Mouse (Mus musculus): ENCODE results near the gene Dpf3. TPM values are rescaled to one million over a fixed set of nuclear protein-coding genes. Genes with fewer than 3 reads are reported as not detected.
A peak's percentile ranks its signal among the peaks of the same experiment; 100 is the strongest.

Dpf3 gene
- polyA plus RNA-seq, 1 experiment from 2014 or later, result 4.2 TPM

GRCm38 (mm10) chr12:83387554-83387953 is 100.0 kb downstream of the Dpf3 start:
- Histone ChIP-seq H3K4me3 (replicated peaks; ENCODE audit: low read length) (no peak overlapping the region), H3K4me2 (ENCODE audit: low read depth, low read length) (no peak overlapping the region), H3K27ac (ENCODE audit: low read length) (no peak overlapping the region), H3K36me3 (ENCODE audit: control insufficient read depth, insufficient read depth, low read length) (no peaks in the 10 kb centered on the region), H3K27me3 (ENCODE audit: control insufficient read depth, insufficient read depth, low read length) (no peaks in the 10 kb centered on the region), H3K4me1 (ENCODE audit: control insufficient read depth, insufficient read depth, low read length) (no peaks in the 10 kb centered on the region), H3K9ac (ENCODE audit: low read length) (no peak overlapping the region), H3K9me3 (replicated peaks; ENCODE audit: control insufficient read depth, low read length) (no peaks in the 10 kb centered on the region)
- ATAC-seq (ENCODE audit: insufficient read depth, low FRiP score), result no peak
- 38% methylated on average over 3 of the region's 3 CpGs for WGBS

GRCm38 (mm10) chr12:83381072-83381471 is 106.4 kb downstream of the Dpf3 start:
- Histone ChIP-seq H3K27ac (ENCODE audit: low read length) (no peak overlapping the region), H3K9me3 (replicated peaks; ENCODE audit: control insufficient read depth, low read length) (no peaks in the 10 kb centered on the region), H3K4me1 (ENCODE audit: control insufficient read depth, insufficient read depth, low read length) (no peaks in the 10 kb centered on the region), H3K9ac (ENCODE audit: low read length) (no peak overlapping the region), H3K4me3 (replicated peaks; ENCODE audit: low read length) (no peak overlapping the region), H3K27me3 (ENCODE audit: control insufficient read depth, insufficient read depth, low read length) (no peaks in the 10 kb centered on the region), H3K4me2 (ENCODE audit: low read depth, low read length) (no peak overlapping the region), H3K36me3 (ENCODE audit: control insufficient read depth, insufficient read depth, low read length) (no peaks in the 10 kb centered on the region)
- no peak for ATAC-seq (ENCODE audit: insufficient read depth, low FRiP score)
- 72% methylated on average over 6 of the region's 7 CpGs for WGBS

GRCm38 (mm10) chr12:83380016-83380415 is 107.5 kb downstream of the Dpf3 start:
- no peak overlapping the region for H3K27ac ChIP-seq (ENCODE audit: low read length)
- no peak overlapping the region for H3K9ac ChIP-seq (ENCODE audit: low read length)
- no peak overlapping the region for H3K4me2 ChIP-seq (ENCODE audit: low read depth, low read length)
- H3K9me3 ChIP-seq (replicated peaks; ENCODE audit: control insufficient read depth, low read length), result no peaks in the 10 kb centered on the region
- no peaks in the 10 kb centered on the region for H3K4me1 ChIP-seq (ENCODE audit: control insufficient read depth, insufficient read depth, low read length)
- ATAC-seq (ENCODE audit: insufficient read depth, low FRiP score), result no peak
- H3K4me3 ChIP-seq (replicated peaks; ENCODE audit: low read length), result no peak overlapping the region
- no peaks in the 10 kb centered on the region for H3K36me3 ChIP-seq (ENCODE audit: control insufficient read depth, insufficient read depth, low read length)
- WGBS, result 43% methylated on average over 3 of the region's 3 CpGs
- H3K27me3 ChIP-seq (ENCODE audit: control insufficient read depth, insufficient read depth, low read length), result no peaks in the 10 kb centered on the region

DNA sequence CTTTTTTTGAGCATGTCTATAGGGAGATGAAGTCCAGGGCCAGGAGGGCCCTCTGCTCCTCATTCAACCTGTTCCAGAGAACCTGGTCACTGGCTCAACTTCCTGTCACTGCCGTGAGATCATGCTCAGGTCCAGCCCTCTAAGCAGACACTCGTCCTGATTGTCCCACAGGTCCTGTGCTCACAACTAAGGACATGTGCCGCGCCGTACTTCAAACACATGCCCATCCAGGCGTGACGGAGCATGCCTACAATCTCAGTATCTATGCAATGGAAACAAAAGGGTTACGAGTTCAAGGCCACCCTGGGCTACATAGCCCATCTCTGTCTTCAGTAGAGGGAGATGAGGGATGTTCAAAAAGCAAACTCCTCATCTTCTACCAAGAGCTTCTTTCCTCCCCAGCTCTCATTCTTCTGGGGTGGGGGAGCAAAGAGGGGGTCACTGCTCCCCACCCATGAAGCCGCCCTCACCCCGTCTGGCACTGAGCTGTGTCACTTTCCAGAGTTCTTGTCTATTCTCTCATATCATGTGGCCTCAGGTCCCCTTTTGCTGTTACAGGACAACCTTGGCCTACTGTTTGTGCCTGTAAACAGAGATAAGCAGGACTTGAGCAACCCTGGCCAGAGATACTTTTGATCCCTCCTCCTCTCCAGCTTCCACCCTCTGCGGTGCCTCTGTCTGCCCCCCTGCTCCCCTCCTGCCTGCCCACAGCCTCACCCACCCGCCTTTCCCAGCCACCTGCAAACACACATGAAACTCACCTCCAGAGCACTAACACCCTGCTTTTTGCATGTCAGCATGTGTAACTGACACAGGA is 112.3 kb downstream of the Dpf3 start:
- Histone ChIP-seq H3K36me3 (ENCODE audit: control insufficient read depth, insufficient read depth, low read length) (no peaks in the 10 kb centered on the region), H3K4me1 (ENCODE audit: control insufficient read depth, insufficient read depth, low read length) (no peaks in the 10 kb centered on the region), H3K9me3 (replicated peaks; ENCODE audit: control insufficient read depth, low read length) (no peaks in the 10 kb centered on the region), H3K4me2 (ENCODE audit: low read depth, low read length) (no peak overlapping the region), H3K27me3 (ENCODE audit: control insufficient read depth, insufficient read depth, low read length) (no peaks in the 10 kb centered on the region), H3K27ac (ENCODE audit: low read length) (no peak overlapping the region), H3K4me3 (replicated peaks; ENCODE audit: low read length) (no peak overlapping the region), H3K9ac (ENCODE audit: low read length) (no peak overlapping the region)
- peak; percentile 74; the same call in 1 of the 2 replicates for ATAC-seq (ENCODE audit: insufficient read depth, low FRiP score)
- 67% methylated on average over 12 of the region's 12 CpGs for WGBS

GRCm38 (mm10) chr12:83373081-83373480 is 114.4 kb downstream of the Dpf3 start:
- H3K27me3 ChIP-seq (ENCODE audit: control insufficient read depth, insufficient read depth, low read length), result no peaks in the 10 kb centered on the region
- no peak for ATAC-seq (ENCODE audit: insufficient read depth, low FRiP score)
- H3K4me1 ChIP-seq (ENCODE audit: control insufficient read depth, insufficient read depth, low read length), result no peaks in the 10 kb centered on the region
- H3K36me3 ChIP-seq (ENCODE audit: control insufficient read depth, insufficient read depth, low read length), result no peaks in the 10 kb centered on the region
- no peak overlapping the region for H3K9ac ChIP-seq (ENCODE audit: low read length)
- 71% methylated on average over 7 of the region's 7 CpGs for WGBS
- no peak overlapping the region for H3K4me3 ChIP-seq (replicated peaks; ENCODE audit: low read length)
- H3K9me3 ChIP-seq (replicated peaks; ENCODE audit: control insufficient read depth, low read length), result no peaks in the 10 kb centered on the region
- no peak overlapping the region for H3K4me2 ChIP-seq (ENCODE audit: low read depth, low read length)
- H3K27ac ChIP-seq (ENCODE audit: low read length), result no peak overlapping the region

DNA sequence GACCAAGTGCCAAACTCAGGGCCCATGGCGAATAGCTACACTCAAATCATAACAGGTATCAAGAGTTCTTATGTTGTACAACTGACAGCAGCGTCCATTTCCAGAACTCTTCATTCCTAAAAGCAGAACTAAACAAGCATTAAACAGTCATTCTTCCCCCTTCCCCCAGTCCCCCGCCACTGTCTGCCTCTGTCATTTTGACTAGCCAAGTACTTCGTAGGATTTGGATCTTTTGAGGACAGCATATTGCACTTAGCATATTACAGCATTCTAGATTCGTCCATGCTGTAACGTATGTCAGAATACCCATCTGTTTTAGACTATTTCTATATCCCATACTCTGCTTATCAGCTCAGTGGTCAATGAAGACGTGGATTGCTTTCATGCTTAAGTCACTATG is 115.2 kb downstream of the Dpf3 start:
- Histone ChIP-seq H3K27me3 (ENCODE audit: control insufficient read depth, insufficient read depth, low read length) (no peaks in the 10 kb centered on the region), H3K36me3 (ENCODE audit: control insufficient read depth, insufficient read depth, low read length) (no peaks in the 10 kb centered on the region), H3K4me2 (ENCODE audit: low read depth, low read length) (no peak overlapping the region), H3K9me3 (replicated peaks; ENCODE audit: control insufficient read depth, low read length) (no peaks in the 10 kb centered on the region), H3K4me3 (replicated peaks; ENCODE audit: low read length) (no peak overlapping the region), H3K4me1 (ENCODE audit: control insufficient read depth, insufficient read depth, low read length) (no peaks in the 10 kb centered on the region), H3K9ac (ENCODE audit: low read length) (no peak overlapping the region), H3K27ac (ENCODE audit: low read length) (no peak overlapping the region)
- ATAC-seq (ENCODE audit: insufficient read depth, low FRiP score), result no peak
- WGBS, result 86% methylated on average over 7 of the region's 7 CpGs

GRCm38 (mm10) chr12:83370221-83370620 is 117.3 kb downstream of the Dpf3 start:
- ATAC-seq (ENCODE audit: insufficient read depth, low FRiP score), result no peak
- H3K4me1 ChIP-seq (ENCODE audit: control insufficient read depth, insufficient read depth, low read length), result no peaks in the 10 kb centered on the region
- WGBS, result 87% methylated on average over 11 of the region's 11 CpGs
- H3K4me3 ChIP-seq (replicated peaks; ENCODE audit: low read length), result no peak overlapping the region
- H3K4me2 ChIP-seq (ENCODE audit: low read depth, low read length), result no peak overlapping the region
- H3K36me3 ChIP-seq (ENCODE audit: control insufficient read depth, insufficient read depth, low read length), result no peaks in the 10 kb centered on the region
- 0 out of 2 replicates have a peak, but pooled peaks cover 2% of the 10 kb centered on the region for H3K9me3 ChIP-seq (replicated peaks; ENCODE audit: control insufficient read depth, low read length)
- no peak overlapping the region for H3K27ac ChIP-seq (ENCODE audit: low read length)
- H3K27me3 ChIP-seq (ENCODE audit: control insufficient read depth, insufficient read depth, low read length), result no peaks in the 10 kb centered on the region
- H3K9ac ChIP-seq (ENCODE audit: low read length), result no peak overlapping the region

DNA sequence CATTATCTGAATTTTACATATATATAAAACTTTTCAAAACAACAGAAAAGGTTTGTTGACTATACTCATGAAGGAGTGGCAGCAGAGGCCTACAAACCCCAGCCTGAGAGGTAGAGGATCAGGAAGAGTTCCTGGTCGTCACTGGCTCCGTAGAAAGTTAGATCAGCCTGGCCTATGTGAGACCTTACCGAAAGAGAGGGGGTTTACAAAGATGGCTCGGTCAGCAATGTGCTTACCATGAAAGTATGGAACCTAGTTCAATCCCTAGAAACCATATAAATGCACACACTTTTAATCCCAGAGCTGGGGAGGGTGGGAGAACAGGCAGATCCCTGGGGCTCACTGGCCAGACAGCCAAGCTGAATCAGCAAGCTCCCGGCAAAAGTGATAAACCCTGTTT is 118.1 kb downstream of the Dpf3 start:
- H3K27ac ChIP-seq (ENCODE audit: low read length), result no peak overlapping the region
- no peaks in the 10 kb centered on the region for H3K27me3 ChIP-seq (ENCODE audit: control insufficient read depth, insufficient read depth, low read length)
- WGBS, result 94% methylated on average over 5 of the region's 5 CpGs
- H3K4me2 ChIP-seq (ENCODE audit: low read depth, low read length), result no peak overlapping the region
- H3K9me3 ChIP-seq (replicated peaks; ENCODE audit: control insufficient read depth, low read length), result peaks cover 8% of the 10 kb centered on the region; the same call in 1 of the 2 replicates
- no peak for ATAC-seq (ENCODE audit: insufficient read depth, low FRiP score)
- no peaks in the 10 kb centered on the region for H3K36me3 ChIP-seq (ENCODE audit: control insufficient read depth, insufficient read depth, low read length)
- no peaks in the 10 kb centered on the region for H3K4me1 ChIP-seq (ENCODE audit: control insufficient read depth, insufficient read depth, low read length)
- H3K9ac ChIP-seq (ENCODE audit: low read length), result no peak overlapping the region
- H3K4me3 ChIP-seq (replicated peaks; ENCODE audit: low read length), result no peak overlapping the region

GRCm38 (mm10) chr12:83367486-83367885 is 120.0 kb downstream of the Dpf3 start:
- WGBS, result 76% methylated on average over 1 of the region's 1 CpGs
- Histone ChIP-seq H3K4me2 (ENCODE audit: low read depth, low read length) (no peak overlapping the region), H3K4me1 (ENCODE audit: control insufficient read depth, insufficient read depth, low read length) (no peaks in the 10 kb centered on the region), H3K4me3 (replicated peaks; ENCODE audit: low read length) (no peak overlapping the region), H3K36me3 (ENCODE audit: control insufficient read depth, insufficient read depth, low read length) (no peaks in the 10 kb centered on the region), H3K9ac (ENCODE audit: low read length) (no peak overlapping the region), H3K27me3 (ENCODE audit: control insufficient read depth, insufficient read depth, low read length) (no peaks in the 10 kb centered on the region), H3K9me3 (replicated peaks; ENCODE audit: control insufficient read depth, low read length) (peaks cover 8% of the 10 kb centered on the region; the same call in 1 of the 2 replicates), H3K27ac (ENCODE audit: low read length) (no peak overlapping the region)
- ATAC-seq (ENCODE audit: insufficient read depth, low FRiP score), result no peak

Measured in stomach, embryonic 16.5 days (tissue).